Mouse (Mus musculus): ENCODE data around the gene Gpat2. TPM values are rescaled to one million over a fixed set of nuclear protein-coding genes. Genes with fewer than 3 reads are reported as not detected.

Gpat2 gene
- 0.15 and 0.29 TPM in 2 replicates for polyA plus RNA-seq (2012; rRNA removed)

DNA sequence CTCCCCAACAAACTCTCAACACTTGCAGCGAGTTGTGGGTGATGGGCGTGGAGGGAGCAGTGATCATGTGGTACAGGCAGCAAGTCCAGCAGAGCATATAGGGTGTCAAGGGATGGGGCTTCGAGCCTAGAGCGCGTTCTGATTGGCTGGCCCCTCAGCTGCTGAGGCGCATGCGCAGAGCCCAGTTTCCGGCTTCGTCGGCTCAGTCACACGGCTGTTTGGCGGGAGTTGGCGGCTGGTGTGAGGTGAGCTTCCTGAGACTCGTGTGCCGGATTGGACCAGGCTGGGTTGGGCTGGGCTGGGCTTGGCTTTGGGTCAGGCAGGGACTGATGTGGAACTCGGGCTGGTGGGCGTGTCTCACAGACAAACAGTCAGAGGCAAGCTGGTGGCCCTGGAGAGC, at the start of gene Gpat2:
Gene Gpat2 (plus strand): TSS at position 223 of the 400 bp plus-strand sequence.
- no peak for DNase-seq
- Histone ChIP-seq H3K4me1 (ENCODE audit: control insufficient read depth, insufficient read depth, low read length) (no peaks in the 10 kb centered on the region), H3K4me3 (replicated peaks; ENCODE audit: extremely low read depth, low read depth, low read length) (no peak within 1 kb of the TSS)
- 76% methylated on average over 17 of the region's 17 CpGs for WGBS
- TF ChIP-seq CTCF (IDR thresholded peaks at IDR 0.05; ENCODE audit: insufficient read depth, low read length) (no peak), POLR2A (IDR thresholded peaks at IDR 0.05; ENCODE audit: borderline replicate concordance, extremely low read depth, low read depth, low read length) (no peak)

DNA sequence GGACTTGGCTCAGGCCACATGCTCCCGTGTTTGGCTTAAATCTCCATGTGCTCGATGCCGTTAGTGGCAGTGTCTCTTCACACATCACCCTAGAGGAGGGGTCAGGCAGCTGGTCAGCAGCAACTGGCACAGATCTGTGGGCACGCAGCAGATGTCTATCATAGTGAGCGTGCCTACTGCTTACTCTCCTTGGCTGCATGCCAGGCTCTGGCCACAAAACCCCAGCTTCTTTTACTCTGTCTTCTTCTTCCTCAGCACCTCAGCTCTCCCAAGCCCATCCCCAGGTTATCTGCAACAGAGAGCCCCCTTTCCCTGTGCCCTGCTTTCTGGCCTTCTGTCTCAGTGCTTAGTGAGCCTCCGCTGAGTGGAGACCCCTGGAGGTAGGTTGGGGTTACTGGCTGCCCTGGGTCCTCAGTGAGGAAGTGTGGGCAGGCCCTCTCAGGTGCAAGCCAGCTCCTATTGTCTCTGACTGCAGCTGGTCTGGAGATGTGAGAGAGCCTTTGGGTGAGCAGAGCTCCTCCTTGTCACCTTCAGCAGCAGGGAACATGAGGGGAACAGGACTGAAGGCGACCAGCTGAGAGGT, 49.1 kb upstream of the Gpat2 start:
- DNase-seq, result no peak
- 43% methylated on average over 7 of the region's 7 CpGs for WGBS
- no peak for TF ChIP-seq POLR2A (IDR thresholded peaks at IDR 0.05; ENCODE audit: borderline replicate concordance, extremely low read depth, low read depth, low read length)
- peak; percentile 31; the same call in 1 of the 2 replicates for TF ChIP-seq CTCF (IDR thresholded peaks at IDR 0.05; ENCODE audit: insufficient read depth, low read length)
- Histone ChIP-seq H3K4me3 (replicated peaks; ENCODE audit: extremely low read depth, low read depth, low read length) (no peak overlapping the region), H3K4me1 (ENCODE audit: control insufficient read depth, insufficient read depth, low read length) (no peaks in the 10 kb centered on the region)

- DNase-seq, result no peak
- 83% methylated on average over 6 of the region's 6 CpGs for WGBS
- H3K4me1 ChIP-seq (ENCODE audit: control insufficient read depth, insufficient read depth, low read length), result no peaks in the 10 kb centered on the region
- TF ChIP-seq POLR2A (IDR thresholded peaks at IDR 0.05; ENCODE audit: borderline replicate concordance, extremely low read depth, low read depth, low read length) (no peak), CTCF (IDR thresholded peaks at IDR 0.05; ENCODE audit: insufficient read depth, low read length) (no peak)
- H3K4me3 ChIP-seq (replicated peaks; ENCODE audit: extremely low read depth, low read depth, low read length), result no peak overlapping the region
Observed at GRCm38 (mm10) chr2:127376423-127377051, 48.5 kb upstream of the Gpat2 start.

GRCm38 (mm10) chr2:127377942-127378610, 46.9 kb upstream of the Gpat2 start:
- WGBS, result 63% methylated on average over 7 of the region's 7 CpGs
- no peak for TF ChIP-seq CTCF (IDR thresholded peaks at IDR 0.05; ENCODE audit: insufficient read depth, low read length)
- no peak for TF ChIP-seq POLR2A (IDR thresholded peaks at IDR 0.05; ENCODE audit: borderline replicate concordance, extremely low read depth, low read depth, low read length)
- H3K4me3 ChIP-seq (replicated peaks; ENCODE audit: extremely low read depth, low read depth, low read length), result no peak overlapping the region
- no peak for DNase-seq
- H3K4me1 ChIP-seq (ENCODE audit: control insufficient read depth, insufficient read depth, low read length), result no peaks in the 10 kb centered on the region

GRCm38 (mm10) chr2:127378611-127378990, 46.4 kb upstream of the Gpat2 start:
- TF ChIP-seq POLR2A (IDR thresholded peaks at IDR 0.05; ENCODE audit: borderline replicate concordance, extremely low read depth, low read depth, low read length) (no peak), CTCF (IDR thresholded peaks at IDR 0.05; ENCODE audit: insufficient read depth, low read length) (no peak)
- WGBS, result 52% methylated on average over 7 of the region's 7 CpGs
- no peaks in the 10 kb centered on the region for H3K4me1 ChIP-seq (ENCODE audit: control insufficient read depth, insufficient read depth, low read length)
- DNase-seq, result no peak
- H3K4me3 ChIP-seq (replicated peaks; ENCODE audit: extremely low read depth, low read depth, low read length), result no peak overlapping the region

- Histone ChIP-seq H3K4me1 (ENCODE audit: control insufficient read depth, insufficient read depth, low read length) (no peaks in the 10 kb centered on the region), H3K4me3 (replicated peaks; ENCODE audit: extremely low read depth, low read depth, low read length) (no peak overlapping the region)
- WGBS, result 61% methylated on average over 3 of the region's 3 CpGs
- TF ChIP-seq CTCF (IDR thresholded peaks at IDR 0.05; ENCODE audit: insufficient read depth, low read length) (no peak), POLR2A (IDR thresholded peaks at IDR 0.05; ENCODE audit: borderline replicate concordance, extremely low read depth, low read depth, low read length) (no peak)
- DNase-seq, result no peak
Observed at GRCm38 (mm10) chr2:127379250-127379649, 45.7 kb upstream of the Gpat2 start.

DNA sequence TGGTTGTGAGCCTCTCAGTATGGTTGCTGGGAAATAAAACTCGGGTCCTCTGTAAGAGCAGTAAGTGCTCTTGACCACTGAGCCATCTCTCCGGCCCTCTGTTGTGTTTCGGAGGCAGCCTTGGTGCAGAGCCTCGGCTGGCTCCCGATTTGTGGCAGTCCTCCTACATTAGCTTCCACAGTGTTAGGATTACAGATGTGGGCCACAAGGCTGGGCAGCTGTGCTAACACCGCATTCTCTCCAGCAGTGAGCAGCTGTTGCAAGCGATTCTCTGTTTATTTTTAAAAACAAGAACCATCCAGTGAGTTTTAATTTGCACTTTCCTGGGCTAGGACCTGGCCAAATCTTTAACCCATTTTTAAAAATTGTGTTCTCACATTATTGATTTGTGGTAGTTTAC, 41.1 kb upstream of the Gpat2 start:
- 55% methylated on average over 7 of the region's 7 CpGs for WGBS
- TF ChIP-seq POLR2A (IDR thresholded peaks at IDR 0.05; ENCODE audit: borderline replicate concordance, extremely low read depth, low read depth, low read length) (no peak), CTCF (IDR thresholded peaks at IDR 0.05; ENCODE audit: insufficient read depth, low read length) (no peak)
- Histone ChIP-seq H3K4me1 (ENCODE audit: control insufficient read depth, insufficient read depth, low read length) (no peaks in the 10 kb centered on the region), H3K4me3 (replicated peaks; ENCODE audit: extremely low read depth, low read depth, low read length) (no peak overlapping the region)
- DNase-seq, result no peak

GRCm38 (mm10) chr2:127387521-127387920, 37.5 kb upstream of the Gpat2 start:
- TF ChIP-seq POLR2A (IDR thresholded peaks at IDR 0.05; ENCODE audit: borderline replicate concordance, extremely low read depth, low read depth, low read length) (no peak), CTCF (IDR thresholded peaks at IDR 0.05; ENCODE audit: insufficient read depth, low read length) (no peak)
- Histone ChIP-seq H3K4me3 (replicated peaks; ENCODE audit: extremely low read depth, low read depth, low read length) (no peak overlapping the region), H3K4me1 (ENCODE audit: control insufficient read depth, insufficient read depth, low read length) (no peaks in the 10 kb centered on the region)
- no peak for DNase-seq
- WGBS, result 46% methylated on average over 2 of the region's 2 CpGs

DNA sequence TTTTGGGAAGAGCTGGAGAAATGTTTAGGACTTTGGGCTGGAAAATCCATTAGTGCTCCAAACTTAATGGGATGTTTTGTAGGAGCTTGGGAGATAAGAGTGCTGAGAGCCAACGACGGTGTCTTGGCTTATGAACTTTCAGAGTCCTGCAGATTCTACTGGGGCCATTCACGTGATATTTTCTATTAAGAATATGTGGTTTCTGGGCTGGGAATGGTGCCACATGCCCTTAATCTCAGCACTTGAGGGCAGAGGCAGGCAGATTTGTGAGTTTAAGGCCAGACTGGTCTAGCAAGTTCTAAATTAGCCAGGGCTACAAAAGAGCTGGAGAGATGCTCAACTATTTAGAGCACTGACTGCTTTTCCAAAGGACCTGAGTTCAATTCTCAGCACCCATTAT, 34.6 kb upstream of the Gpat2 start:
- WGBS, result 45% methylated on average over 3 of the region's 3 CpGs
- TF ChIP-seq CTCF (IDR thresholded peaks at IDR 0.05; ENCODE audit: insufficient read depth, low read length), result no peak
- no peak for DNase-seq
- H3K4me1 ChIP-seq (ENCODE audit: control insufficient read depth, insufficient read depth, low read length), result no peaks in the 10 kb centered on the region
- no peak overlapping the region for H3K4me3 ChIP-seq (replicated peaks; ENCODE audit: extremely low read depth, low read depth, low read length)

GRCm38 (mm10) chr2:127390846-127391245, 34.2 kb upstream of the Gpat2 start:
- no peak for DNase-seq
- TF ChIP-seq POLR2A (IDR thresholded peaks at IDR 0.05; ENCODE audit: borderline replicate concordance, extremely low read depth, low read depth, low read length) (no peak), CTCF (IDR thresholded peaks at IDR 0.05; ENCODE audit: insufficient read depth, low read length) (no peak)
- no peak overlapping the region for H3K4me3 ChIP-seq (replicated peaks; ENCODE audit: extremely low read depth, low read depth, low read length)
- WGBS, result 42% methylated on average over 4 of the region's 4 CpGs
- no peaks in the 10 kb centered on the region for H3K4me1 ChIP-seq (ENCODE audit: control insufficient read depth, insufficient read depth, low read length)

All from lung, adult 2 months (tissue).